ENCODE assay signal across 11 mouse cellular contexts in genomic region chr10:75160171-75160900, GRCm38 (mm10). TPM values are rescaled to one million over a fixed set of nuclear protein-coding genes. Genes with fewer than 3 reads are reported as not detected.
DNase-seq lines count a peak whose midpoint lies in the region; ATAC-seq and TF ChIP-seq lines count a peak whose summit lies in the region.
"Had no signal": no experiment of that assay in that cellular context is flagged by ENCODE, and none has a peak within 500 bp of the region (broad histone marks: within the 10 kb centered on the region; RNA-seq: fewer than 3 reads in every experiment).

No protein-coding gene starts in this region.

- TF ChIP-seq CTCF in layer of hippocampus, adult 2 months (conservative IDR thresholded peaks at IDR 0.05) = peak; percentile 66
- TF ChIP-seq CTCF in E14TG2a.4 (conservative IDR thresholded peaks at IDR 0.05; ENCODE audit: low read length) (peak; percentile 17; the same call in 1 of the 2 replicates), Patski (IDR thresholded peaks at IDR 0.05) (peak; percentile 38)

- ATAC-seq in Patski = no peak

- H3K4me1 ChIP-seq in E14TG2a.4 (replicated peaks; ENCODE audit: low read depth, low read length) = peaks cover 17% of the 10 kb centered on the region
- H3K4me1 ChIP-seq: limb, embryonic 12.5 days had no signal

- no peak overlapping the region for H3K4me3 ChIP-seq in layer of hippocampus, adult 2 months
- no peak overlapping the region for H3K4me3 ChIP-seq in E14TG2a.4 (replicated peaks; ENCODE audit: low read length)
- H3K4me3 ChIP-seq: limb, embryonic 12.5 days; megakaryocyte, embryonic 14.5 days had no signal

- in situ Hi-C loops in Patski (cut with MboI; ENCODE audit: low pct_unique_long_range_greater_than_20kb) = no loop called here

- H3K27me3 ChIP-seq in E14TG2a.4 (ENCODE audit: insufficient read depth, low read length) = no peaks in the 10 kb centered on the region
- H3K27me3 ChIP-seq in Patski = no peaks in the 10 kb centered on the region
- H3K27me3 ChIP-seq: limb, embryonic 12.5 days; megakaryocyte, embryonic 14.5 days had no signal

- H3K36me3 ChIP-seq in E14TG2a.4 (ENCODE audit: insufficient read depth, low read length) = peaks cover 79% of the 10 kb centered on the region

- DNase-seq in layer of hippocampus, adult 2 months (ENCODE audit: low spot score in 2 of 2) = no peak
- no peak for DNase-seq in layer of hippocampus, postnatal 36 days
- DNase-seq in Patski (ENCODE audit: low read depth, low spot score) = no peak
- DNase-seq in kidney, postnatal 14 days = peak; percentile 55
- DNase-seq in frontal cortex, postnatal 10 days (ENCODE audit: low spot score in 2 of 2) = no peak
- no peak for DNase-seq in embryo, embryonic 10.5 days (ENCODE audit: low spot score)
- DNase-seq: spleen, adult 18-20 months; thymus, postnatal 25 days had no signal

- POLR2A ChIA-PET in Patski (lab: Charles Lee) = no interaction called here

- peaks cover 9% of the 10 kb centered on the region for H3K9me3 ChIP-seq in E14TG2a.4 (ENCODE audit: low read length)
- H3K9me3 ChIP-seq: limb, embryonic 12.5 days had no signal

- H3K27ac ChIP-seq in layer of hippocampus, adult 2 months = no peak overlapping the region
- H3K27ac ChIP-seq: limb, embryonic 12.5 days had no signal

- CTCF ChIA-PET in Patski (lab: Charles Lee) = interaction anchor here (1.1 to 3.4 kb wide), 4 partner anchors 9 to 112 kb away, joined by 3 to 17 read pairs (median 8); no protein-coding TSS in a partner anchor

RNA-seq across cellular contexts. Expression of gene Specc1l, which starts 51.5 kb away (rescaled TPM):
- total RNA-seq in layer of hippocampus, adult 2 months (2021) = 10 to 100 TPM; 43.4 to 48.3 TPM
- 10 to 100 TPM; 40.9 to 48.0 TPM for total RNA-seq in layer of hippocampus, postnatal 36 days (2021)
- 45.8 TPM for polyA plus RNA-seq in Patski (2021)
